Mouse (Mus musculus) liver, embryonic 14 days (tissue): ENCODE data around the gene Klhl7. TPM values are rescaled to one million over a fixed set of nuclear protein-coding genes. Genes with fewer than 3 reads are reported as not detected.

Experiments
- polyA plus RNA-seq: library from polyadenylated mRNA; depleted of rRNA; stranded (reverse); fragments of >200 nt; gene quantifications from 2 replicates; pipeline ENCODE4 v1.2.3, GENCODE M21; 2012; rRNA removed

Klhl7 gene
- 10.7 and 12.1 TPM in 2 replicates for polyA plus RNA-seq

GRCm38 (mm10) chr5:24100106-24100809 is at the start of gene Klhl7:
Klhl7 (plus strand) TSS chr5:24100605.

GRCm38 (mm10) chr5:24164789-24165445 is 64.5 kb downstream of the Klhl7 start, which contains the start of gene Nupl2:
Nupl2 (plus strand) TSS chr5:24164963.

Other genes starting within 250 kb of the Klhl7 start
- 16.7 and 18.9 TPM in 2 replicates for gene Fam126a, start 69.9 kb upstream of the Klhl7 start, polyA plus RNA-seq
- 3.4 and 3.8 TPM in 2 replicates for gene Nupl2, start 64.4 kb downstream of the Klhl7 start, polyA plus RNA-seq